Mouse (Mus musculus) cerebellum, adult 9-10 months (tissue): ENCODE results near the gene P2ry12.
A peak's percentile ranks its signal among the peaks of the same experiment; 100 is the strongest.

Experiments
- DNase-seq: peaks from one replicate; pipeline ENCODE4 v3.0.0; 2022

P2ry12 gene

GRCm38 (mm10) chr3:59230912-59231311 is 31.8 kb downstream of the P2ry12 start:
- no peak for DNase-seq

DNA sequence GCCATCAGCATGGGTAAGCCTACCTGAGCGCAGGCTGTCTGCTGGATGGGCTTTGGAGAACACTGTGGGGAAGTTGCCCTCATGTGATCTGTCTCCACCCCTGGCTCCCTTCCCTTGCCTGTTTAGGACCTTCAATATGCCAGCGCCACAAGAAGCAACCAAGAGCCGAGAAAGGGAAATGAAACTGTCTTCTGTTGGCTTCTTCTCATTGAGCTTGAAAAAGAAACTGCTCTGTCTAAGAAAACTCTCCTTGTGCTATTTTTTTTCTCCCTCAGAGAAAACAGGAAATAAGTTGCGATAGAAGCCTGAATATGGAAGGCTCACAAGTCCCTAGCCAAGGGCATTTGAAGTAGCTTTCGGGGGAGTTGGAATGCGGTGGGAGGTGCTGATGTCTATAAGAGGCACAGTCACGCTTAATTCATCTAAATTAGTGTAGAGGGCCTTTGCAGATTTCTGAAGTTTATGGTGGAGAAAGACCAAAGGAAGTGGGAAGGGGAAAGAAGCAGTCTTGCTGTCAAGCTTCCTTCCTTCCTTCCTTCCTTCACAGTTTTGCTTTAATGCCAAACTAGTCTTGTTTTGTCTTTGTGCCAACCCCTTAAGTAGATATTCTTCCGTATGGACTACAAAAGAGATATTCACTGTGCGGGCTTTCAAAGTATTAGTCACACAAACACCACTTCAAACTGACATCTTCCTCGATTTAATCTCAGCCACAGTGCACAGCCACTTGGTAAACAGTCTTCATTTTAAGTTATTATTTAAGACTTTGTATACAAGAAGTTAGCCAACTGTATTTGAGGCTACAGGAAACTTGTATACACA is 33.7 kb downstream of the P2ry12 start:
- no peak for DNase-seq

GRCm38 (mm10) chr3:59227696-59228095 is 35.0 kb downstream of the P2ry12 start:
- no peak for DNase-seq

DNA sequence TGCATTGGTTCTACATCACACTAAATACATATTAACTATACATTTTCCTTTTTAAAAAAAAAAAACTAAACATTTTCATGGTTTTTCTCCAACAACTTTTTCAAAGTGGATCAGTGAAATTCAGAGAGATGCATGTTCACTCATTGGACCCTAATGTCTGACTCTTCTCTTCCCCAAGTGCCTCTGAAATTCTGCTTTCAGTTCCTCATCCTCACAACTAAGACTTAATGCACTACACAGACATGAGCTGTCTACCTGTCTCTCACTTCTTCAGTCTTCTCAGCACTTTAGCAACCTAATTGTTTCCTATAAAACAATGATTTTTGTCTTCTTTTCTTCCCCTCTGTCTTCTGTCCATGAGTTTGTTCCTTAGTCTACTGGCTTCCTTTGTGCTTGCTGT is 37.3 kb downstream of the P2ry12 start:
- DNase-seq: no peak

- DNase-seq: no peak
Measured at GRCm38 (mm10) chr3:59222303-59222702, 40.4 kb downstream of the P2ry12 start.

- DNase-seq: no peak
Measured at GRCm38 (mm10) chr3:59219326-59219725, 43.3 kb downstream of the P2ry12 start.

DNA sequence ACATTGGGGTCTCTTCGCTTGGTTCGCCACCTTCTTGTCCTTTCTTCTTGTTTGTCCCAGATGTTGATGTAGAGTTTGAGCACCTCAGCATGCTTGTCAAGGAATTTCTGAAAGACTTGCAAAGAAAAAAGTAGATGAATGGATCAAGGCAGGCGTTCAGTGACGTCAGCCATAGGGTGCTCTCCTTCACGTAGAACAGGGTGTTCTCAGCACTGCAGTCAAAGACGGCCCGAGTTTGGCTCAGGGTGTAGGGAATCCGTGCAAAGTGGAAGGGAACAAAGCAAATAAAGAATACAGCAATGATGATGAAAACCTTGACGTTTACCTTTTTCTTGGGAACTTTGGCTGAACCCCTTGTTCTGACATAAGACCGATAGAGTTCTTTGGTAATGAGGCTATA is 45.5 kb downstream of the P2ry12 start:
- no peak for DNase-seq

DNA sequence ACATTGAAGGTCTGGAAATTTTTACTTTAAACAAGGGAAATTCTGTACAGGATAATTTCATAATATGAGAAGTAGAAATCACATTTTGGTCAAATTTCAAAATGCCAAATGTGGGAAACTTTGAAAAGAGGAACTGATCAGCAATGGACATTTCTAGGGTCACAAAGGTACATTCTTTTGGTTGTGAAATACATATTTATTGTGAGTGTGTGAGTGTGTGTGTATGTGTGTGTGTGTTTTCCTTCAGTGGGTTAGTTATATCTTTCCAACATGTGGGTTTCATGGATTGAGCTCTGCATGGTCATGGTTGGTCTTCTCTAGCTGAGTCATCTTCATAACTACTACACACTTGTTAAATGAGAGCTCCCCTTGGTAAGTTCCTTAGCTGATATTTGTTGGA is 50.3 kb downstream of the P2ry12 start:
- DNase-seq: no peak

DNA sequence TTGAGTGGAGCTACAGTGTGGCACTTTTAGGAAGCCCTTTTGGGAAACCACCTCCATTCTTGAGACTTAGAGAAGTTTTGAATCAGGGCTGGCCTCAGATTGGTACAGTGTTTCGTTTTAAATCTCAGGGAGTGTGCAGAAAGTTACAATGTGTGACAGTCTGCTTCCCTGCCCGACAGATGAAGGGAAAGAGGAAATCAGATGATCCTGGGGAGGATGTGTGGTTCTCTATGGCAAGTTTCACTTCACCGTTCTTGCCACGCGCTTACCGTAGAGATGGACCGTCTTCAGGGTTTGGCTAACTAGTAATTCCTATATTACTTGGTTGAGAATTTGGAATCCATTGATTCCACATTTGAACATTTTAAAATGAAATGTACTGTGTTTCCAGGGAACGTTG is 50.9 kb downstream of the P2ry12 start:
- DNase-seq: no peak

GRCm38 (mm10) chr3:59210727-59211126 is 51.9 kb downstream of the P2ry12 start, which contains the start of gene P2ry13:
P2ry13 (minus strand) TSS chr3:59210882.
- no peak for DNase-seq

DNA sequence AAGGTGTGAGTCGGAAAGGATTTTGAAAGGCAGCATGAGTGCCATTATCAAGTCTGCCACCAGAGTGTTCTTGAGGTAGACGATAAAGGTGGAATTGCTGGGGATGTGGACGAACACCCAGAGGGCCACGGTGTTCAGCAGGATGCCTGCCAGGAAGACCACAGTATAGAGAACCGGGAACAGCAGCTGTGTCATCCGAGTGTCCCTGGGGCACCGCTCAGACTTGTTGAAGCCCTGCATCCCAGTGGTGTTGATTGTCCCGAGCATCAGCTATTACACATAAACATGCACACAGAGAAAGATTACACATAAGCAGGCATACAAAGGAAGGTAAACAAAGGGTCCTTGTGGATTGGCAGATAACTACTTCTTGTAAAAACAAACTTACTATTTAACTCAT is 52.6 kb downstream of the P2ry12 start:
- no peak for DNase-seq

DNA sequence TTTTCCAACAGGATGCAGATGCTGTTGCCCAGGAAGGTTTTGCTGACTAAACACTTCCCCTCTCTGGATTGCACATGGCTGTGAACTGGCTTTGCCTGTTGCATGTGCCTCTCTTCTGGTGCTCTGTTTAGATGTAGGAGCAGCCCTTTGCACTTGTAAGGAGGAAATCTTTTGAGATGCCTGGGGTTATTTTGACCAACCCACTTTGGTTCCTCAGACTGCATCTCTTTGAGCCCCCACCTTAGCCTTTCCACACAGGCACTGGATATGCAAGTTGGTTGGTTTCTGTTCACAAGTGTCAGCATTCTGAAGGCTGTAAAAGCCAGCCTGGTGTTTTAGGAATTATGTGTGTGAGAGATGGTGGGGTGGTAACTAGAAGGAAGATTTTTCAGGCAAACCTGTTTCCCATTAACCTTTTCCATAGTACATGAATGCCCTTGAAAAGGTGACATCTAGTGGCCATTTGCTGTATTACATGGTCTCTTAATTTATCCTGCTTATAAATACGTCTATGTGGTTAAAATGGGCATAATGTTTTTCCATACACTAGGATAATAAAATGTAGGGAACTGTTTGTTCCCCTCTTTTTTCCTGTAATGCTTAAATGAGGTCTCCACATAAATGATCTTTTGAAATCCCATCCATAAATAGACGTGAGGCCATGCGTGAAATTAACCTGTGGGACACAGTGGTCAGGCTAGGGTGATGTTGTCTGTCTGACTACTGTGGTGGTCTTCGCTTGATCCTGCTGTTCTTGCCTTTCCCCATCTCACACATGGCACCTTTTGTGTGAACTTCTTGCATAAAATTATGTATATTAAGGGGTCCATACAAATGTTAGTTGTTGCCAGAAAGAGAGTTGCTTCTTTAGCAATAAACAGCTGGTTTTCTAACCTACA is 53.8 kb downstream of the P2ry12 start:
- DNase-seq: peak; percentile 93

GRCm38 (mm10) chr3:59205941-59206340 is 56.7 kb downstream of the P2ry12 start:
- no peak for DNase-seq

GRCm38 (mm10) chr3:59204719-59205503 is 57.8 kb downstream of the P2ry12 start:
- no peak for DNase-seq

DNA sequence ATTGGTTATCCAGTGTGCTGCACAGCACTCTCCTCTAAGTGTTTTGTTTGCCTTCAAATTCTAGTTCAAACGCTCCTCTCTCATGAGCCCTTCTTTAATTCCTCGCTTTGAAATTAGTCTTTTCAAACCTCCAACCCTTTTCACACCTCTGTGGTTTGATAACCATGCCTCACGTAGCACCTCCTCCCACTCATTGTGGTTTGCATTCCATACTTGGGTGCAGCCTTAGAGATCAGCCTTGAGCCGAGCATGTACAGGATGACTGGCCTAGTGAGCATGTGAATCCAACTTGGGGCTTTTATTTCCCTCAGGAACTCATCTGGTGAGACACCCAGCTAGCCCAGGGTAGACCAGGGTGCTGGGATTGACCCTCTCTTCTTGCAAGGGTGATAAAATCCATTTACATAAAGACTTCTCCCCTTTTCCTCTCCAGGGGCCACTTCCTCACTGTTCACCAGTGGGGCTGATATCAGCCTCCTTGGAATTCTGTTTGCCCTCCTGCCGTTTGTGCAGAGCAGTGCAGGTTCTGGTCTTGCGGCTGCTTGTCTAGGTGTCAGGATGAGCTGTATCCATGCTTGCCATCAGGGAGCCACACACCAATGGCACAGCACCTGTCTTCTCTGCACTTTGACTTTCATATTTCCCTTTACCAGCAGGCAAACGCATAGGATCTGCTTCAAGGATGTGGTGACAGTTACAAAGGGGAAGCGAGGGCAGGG is 58.7 kb downstream of the P2ry12 start:
- DNase-seq: no peak

DNA sequence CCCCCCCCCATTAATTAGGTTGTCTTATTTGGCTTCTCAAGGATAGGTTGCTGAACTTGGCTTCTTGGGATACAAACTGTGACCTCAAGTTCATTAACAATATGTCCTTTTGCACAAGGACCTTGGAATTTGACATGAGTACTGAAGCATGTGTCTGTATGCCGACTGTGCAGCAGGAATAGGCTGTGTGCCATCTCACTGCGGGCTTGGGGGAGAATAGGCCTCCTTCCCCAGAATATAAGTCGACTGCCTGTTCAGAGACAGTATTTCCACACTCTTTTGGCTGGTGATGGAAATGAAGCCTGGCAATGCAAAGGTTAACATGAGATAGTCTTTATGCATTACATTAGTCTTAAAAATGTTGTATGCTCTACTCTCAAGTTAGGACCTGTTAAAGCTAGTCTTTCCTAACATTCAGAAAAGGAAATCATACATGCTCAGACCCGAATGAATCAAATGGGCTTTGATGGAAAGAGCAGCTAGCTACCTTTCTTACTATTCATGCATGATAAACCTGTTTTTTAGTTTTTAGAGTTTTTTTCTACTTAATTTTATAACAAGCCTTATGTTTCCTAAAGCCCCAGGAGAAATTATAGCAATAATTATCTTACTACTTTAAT is 65.2 kb downstream of the P2ry12 start:
- DNase-seq: peak; percentile 44

- no peak for DNase-seq
Measured at GRCm38 (mm10) chr3:59194938-59195337, 67.7 kb downstream of the P2ry12 start, which contains the start of gene Gpr87. Gpr87 (minus strand) TSS chr3:59195104.

- no peak for DNase-seq
Measured at GRCm38 (mm10) chr3:59194099-59194498, 68.6 kb downstream of the P2ry12 start.

GRCm38 (mm10) chr3:59191674-59192073 is 71.0 kb downstream of the P2ry12 start:
- DNase-seq: no peak

DNA sequence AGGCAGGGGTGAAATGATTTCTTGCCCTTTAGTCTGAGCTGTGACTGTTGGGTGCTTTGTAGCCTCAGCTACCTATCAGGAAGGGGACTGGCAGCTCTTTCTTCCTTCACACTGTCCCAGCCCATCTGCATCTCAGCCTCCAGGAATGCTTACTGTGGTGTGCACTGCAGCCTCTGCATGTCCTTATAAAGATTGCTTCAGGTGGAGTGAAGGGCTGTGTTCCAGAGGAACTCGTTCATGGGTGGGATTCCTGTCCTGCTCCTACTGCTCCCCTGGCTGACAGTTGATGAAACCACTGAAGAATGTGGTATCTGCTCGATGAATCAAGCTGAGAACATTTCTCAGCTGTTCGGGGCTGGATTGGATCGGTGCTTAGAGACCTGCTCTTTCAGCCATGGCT is 75.3 kb downstream of the P2ry12 start:
- no peak for DNase-seq

GRCm38 (mm10) chr3:59185662-59186061 is 77.0 kb downstream of the P2ry12 start:
- no peak for DNase-seq

DNA sequence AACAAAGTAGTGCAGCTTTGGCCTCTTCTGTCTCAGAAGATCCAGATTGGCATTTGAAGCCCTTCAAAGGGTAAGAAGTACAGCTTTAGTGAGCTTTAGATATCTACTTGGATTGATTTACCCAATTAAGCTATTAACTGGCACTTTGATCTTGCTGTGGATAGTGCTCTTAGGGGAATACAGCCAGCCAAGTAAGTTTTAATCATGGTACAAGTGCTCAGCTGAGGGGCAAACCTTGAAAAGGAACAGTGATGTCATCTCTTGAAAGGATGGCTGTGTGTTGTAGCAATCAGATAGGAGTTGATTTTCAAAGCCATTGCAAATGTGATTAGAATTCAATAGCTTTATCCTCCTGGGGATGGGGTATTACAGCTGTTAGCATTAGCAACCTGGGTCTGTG is 80.5 kb downstream of the P2ry12 start:
- no peak for DNase-seq
